Mouse (Mus musculus) cerebellum, adult 2 months (tissue): ENCODE measurements at regions not wholly inside any gene's neighbourhood (a gene's known extent, or its start where the extent isn't known, plus 50 kb on each side); places are given as distances from the start of the nearest gene placed in this dataset.

Experiments used
- DNase-seq, 2 experiments: peaks; one replicate each; pipeline ENCODE4 v3.0.0; 2021
- H3K27ac ChIP-seq: fragments of 200-500 bp; 2 replicates; pipeline ENCODE4 v1.5.1; 2012; ENCODE audit warnings: low read length, control low read depth, inconsistent platforms; ENCODE audit not compliant: insufficient read depth
- H3K27me3 ChIP-seq: fragments of 200-500 bp; 2 replicates; pipeline ENCODE4 v1.6.1; 2012; ENCODE audit warnings: inconsistent platforms, mild to moderate bottlenecking, low read length, moderate library complexity; ENCODE audit not compliant: control insufficient read depth, insufficient read depth
- H3K4me1 ChIP-seq: fragments of 200-500 bp; 2 replicates; pipeline ENCODE4 v1.6.1; 2011; ENCODE audit warnings: low read length; ENCODE audit not compliant: control insufficient read depth, insufficient read depth
- H3K4me3 ChIP-seq: fragments of 200-500 bp; replicated peaks from 2 replicates; pipeline ENCODE3; 2011; ENCODE audit warnings: mild to moderate bottlenecking, low read depth, low read length, control low read depth; ENCODE audit not compliant: insufficient read depth
- CTCF ChIP-seq: fragments of 200-500 bp; IDR thresholded peaks from 2 replicates; pipeline ENCODE4 v1.5.1; 2011; ENCODE audit warnings: low read depth, mild to moderate bottlenecking, control low read depth, low read length, moderate library complexity, borderline replicate concordance; ENCODE audit not compliant: insufficient read depth
- POLR2A ChIP-seq: fragments of 200-500 bp; IDR thresholded peaks from 2 replicates; pipeline ENCODE4 v1.6.1; 2011; ENCODE audit warnings: low read length, control low read depth, borderline replicate concordance; ENCODE audit not compliant: insufficient read depth
- WGBS: fragments of 180-500 bp; shearing (Covaris S2); methylation state at CpG from one replicate; pipeline ENCODE4 v1.1.7; 2018; 5-methylcytosine and 5-hydroxymethylcytosine counted together

DNA sequence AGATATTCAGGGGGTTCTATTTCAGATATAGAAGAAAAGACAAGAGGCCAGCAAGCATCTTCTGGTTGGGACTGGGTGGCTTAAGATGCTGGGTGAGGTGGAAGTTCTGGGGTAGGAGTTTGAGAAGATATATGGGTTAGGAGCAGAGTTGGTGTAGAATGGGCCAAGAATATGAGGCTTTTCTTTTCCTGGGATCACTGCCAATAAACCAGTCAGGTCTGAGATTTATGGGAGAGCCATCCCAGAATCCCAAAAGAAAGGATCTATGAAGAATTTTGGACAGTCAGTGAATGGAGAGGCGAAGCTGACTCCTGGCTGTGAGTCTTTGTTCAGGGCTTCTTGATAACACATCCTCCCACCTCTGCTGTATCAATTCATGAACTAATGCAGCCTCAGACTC, 192.0 kb upstream of the Klf4 start:
- DNase-seq = no peak
- 91% methylated on average over 1 of the region's 1 CpGs for WGBS
- H3K27ac ChIP-seq = no peak overlapping the region
- no peak for TF ChIP-seq CTCF
- no peak for TF ChIP-seq POLR2A
- H3K4me1 ChIP-seq = no peaks in the 10 kb centered on the region
- H3K4me3 ChIP-seq = no peak overlapping the region
- H3K27me3 ChIP-seq = no peaks in the 10 kb centered on the region; the same call in 1 of the 2 replicates

DNA sequence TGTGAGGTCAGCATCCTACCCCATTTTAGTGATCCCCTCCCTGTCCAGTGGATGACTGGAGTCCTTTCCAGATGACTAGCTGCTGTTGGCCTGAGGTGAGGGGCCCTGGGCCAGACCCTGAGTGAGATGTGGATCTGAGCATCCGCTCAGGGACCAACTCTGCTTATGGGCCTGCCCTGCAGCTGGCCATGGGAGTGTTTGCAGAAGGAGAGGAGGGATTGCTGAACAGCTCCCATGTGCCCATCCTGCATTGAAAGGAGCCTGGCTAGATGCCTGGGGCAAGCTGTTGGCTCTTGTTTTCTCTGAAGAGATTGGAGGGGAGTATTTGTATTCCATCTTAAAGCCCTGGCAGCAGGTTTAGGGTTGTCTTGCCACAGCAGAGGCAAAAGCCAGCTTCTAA, 190.9 kb upstream of the Klf4 start:
- DNase-seq = no peak
- Histone ChIP-seq H3K27me3 (peaks cover 2% of the 10 kb centered on the region; the same call in 1 of the 2 replicates), H3K4me3 (no peak overlapping the region), H3K27ac (no peak overlapping the region), H3K4me1 (no peaks in the 10 kb centered on the region)
- TF ChIP-seq CTCF (no peak), POLR2A (no peak)
- WGBS = 48% methylated on average over 1 of the region's 1 CpGs

- TF ChIP-seq CTCF (no peak), POLR2A (no peak)
- WGBS = 34% methylated on average over 8 of the region's 8 CpGs
- peaks cover 2% of the 10 kb centered on the region; the same call in 1 of the 2 replicates for H3K27me3 ChIP-seq
These were observed 190.1 kb upstream of the Klf4 start for GRCm38 (mm10) chr4:55722388-55722787.

DNA sequence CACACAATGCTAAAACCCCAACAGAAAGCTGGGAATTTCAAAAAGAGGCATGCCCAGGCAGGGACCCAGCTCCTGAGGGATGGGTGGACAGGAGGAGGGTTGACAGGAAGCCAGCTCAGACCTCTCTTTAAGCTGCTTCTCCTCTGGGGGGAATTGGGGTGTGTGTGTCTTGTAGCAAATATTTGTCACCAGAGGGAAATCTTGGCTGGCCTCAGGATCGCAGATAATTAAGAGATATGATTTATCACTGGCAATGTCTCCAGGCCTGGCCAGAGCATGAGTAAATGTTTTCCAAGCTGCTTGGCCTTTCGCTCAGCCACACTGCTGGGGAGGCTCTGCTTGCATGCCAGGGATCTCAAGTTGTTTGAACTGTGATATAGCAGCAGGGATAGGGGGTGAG, 189.6 kb upstream of the Klf4 start:
- peaks cover 2% of the 10 kb centered on the region; the same call in 1 of the 2 replicates for H3K27me3 ChIP-seq
- WGBS = 22% methylated on average over 2 of the region's 2 CpGs
- no peak overlapping the region for H3K27ac ChIP-seq

More at GRCm38 (mm10) chr4:55722388-55722787, 190.1 kb upstream of the Klf4 start:
- H3K4me3 ChIP-seq = no peak overlapping the region
- H3K27ac ChIP-seq = no peak overlapping the region
- DNase-seq = no peak
- H3K4me1 ChIP-seq = no peaks in the 10 kb centered on the region

GRCm38 (mm10) chr4:55718438-55718837, 186.2 kb upstream of the Klf4 start:
- H3K27ac ChIP-seq = no peak overlapping the region
- TF ChIP-seq POLR2A (no peak), CTCF (no peak)
- H3K4me1 ChIP-seq = no peaks in the 10 kb centered on the region
- peaks cover 2% of the 10 kb centered on the region; the same call in 1 of the 2 replicates for H3K27me3 ChIP-seq
- no peak for DNase-seq
- WGBS = 36% methylated on average over 4 of the region's 4 CpGs
- no peak overlapping the region for H3K4me3 ChIP-seq

More for the DNA sequence above, 189.6 kb upstream of the Klf4 start:
- H3K4me3 ChIP-seq = no peak overlapping the region
- no peak for TF ChIP-seq CTCF
- no peak for TF ChIP-seq POLR2A
- DNase-seq = no peak
- no peaks in the 10 kb centered on the region for H3K4me1 ChIP-seq

DNA sequence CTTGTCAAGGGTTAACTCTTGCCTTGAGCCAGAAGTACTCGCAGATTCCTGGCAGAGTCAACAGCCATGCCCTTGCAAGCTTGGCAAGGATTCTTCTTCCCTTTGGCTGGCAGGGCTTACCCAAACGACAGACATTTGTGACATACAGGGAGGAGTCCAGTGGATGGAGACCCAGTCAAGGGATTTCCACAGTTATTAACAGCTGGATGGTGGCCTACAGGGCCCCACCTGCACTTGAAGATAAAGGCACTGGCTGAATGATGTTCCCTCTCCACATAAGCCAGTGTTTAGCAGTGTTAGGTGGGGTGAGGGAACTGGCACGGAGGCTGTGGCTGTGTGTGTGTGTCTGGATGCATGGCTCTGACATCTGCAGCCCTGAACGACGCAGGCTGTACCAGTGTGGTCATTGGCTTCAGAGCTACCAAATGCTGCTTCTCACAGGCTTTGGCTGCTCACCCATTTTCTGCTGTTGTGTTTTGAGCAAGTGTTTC, 183.9 kb upstream of the Klf4 start:
- Histone ChIP-seq H3K4me1 (0 out of 2 replicates have a peak, but pooled peaks cover 4% of the 10 kb centered on the region), H3K27ac (no peak overlapping the region), H3K4me3 (no peak overlapping the region), H3K27me3 (peaks cover 2% of the 10 kb centered on the region; the same call in 1 of the 2 replicates)
- DNase-seq = no peak
- WGBS = 6% methylated on average over 5 of the region's 5 CpGs
- TF ChIP-seq CTCF (no peak), POLR2A (no peak)

DNA sequence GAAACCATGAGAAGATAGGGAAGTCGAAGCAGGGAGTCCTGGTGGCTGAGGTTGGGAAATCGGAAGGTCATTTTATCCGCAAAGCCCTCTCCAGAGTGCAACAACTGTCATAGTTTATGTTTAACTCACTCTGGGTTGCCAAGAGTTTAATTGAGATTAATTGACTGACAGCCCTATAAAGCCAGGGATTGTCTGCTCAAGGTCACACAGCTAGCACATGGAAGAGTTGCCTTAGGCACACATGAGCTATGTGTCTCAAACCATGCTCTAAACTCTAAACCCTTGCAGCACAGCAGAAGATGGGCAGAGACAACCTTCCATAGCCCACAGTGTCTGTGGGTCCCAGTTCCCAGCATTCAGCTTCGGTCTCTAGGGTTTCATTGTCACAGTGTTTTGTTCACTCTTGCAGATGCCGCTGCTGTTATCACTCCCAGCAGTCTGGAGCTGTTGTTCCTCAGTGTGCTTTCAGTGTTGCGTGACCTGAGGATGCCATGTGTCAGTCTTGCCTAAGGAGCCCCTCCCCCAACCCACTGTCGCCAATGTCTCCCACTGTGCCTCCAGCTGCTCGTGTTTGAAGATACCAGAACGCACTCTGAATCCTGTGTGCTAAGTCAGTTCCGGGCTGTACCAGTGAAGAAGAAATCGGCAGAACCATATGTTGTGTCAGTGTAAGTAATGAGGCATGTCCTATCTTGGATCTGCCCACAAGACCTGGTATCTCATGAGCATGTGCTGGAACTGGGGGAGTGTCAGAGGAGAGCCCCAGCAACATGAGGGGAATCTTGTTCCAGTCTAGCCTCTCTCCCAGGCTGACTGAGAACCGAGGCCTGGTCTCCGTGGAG, 179.5 kb upstream of the Klf4 start:
- TF ChIP-seq POLR2A (no peak), CTCF (no peak)
- no peak overlapping the region for H3K27ac ChIP-seq
- WGBS = 36% methylated on average over 13 of the region's 13 CpGs
- no peaks in the 10 kb centered on the region; the same call in 1 of the 2 replicates for H3K27me3 ChIP-seq
- no peak overlapping the region for H3K4me3 ChIP-seq
- 0 out of 2 replicates have a peak, but pooled peaks cover 4% of the 10 kb centered on the region for H3K4me1 ChIP-seq
- DNase-seq = no peak
